Mouse (Mus musculus) CH12.LX (cell line): Measurements from ENCODE around the gene Rxfp4. TPM values are rescaled to one million over a fixed set of nuclear protein-coding genes. Genes with fewer than 3 reads are reported as not detected.

Experiments
- DNase-seq: peaks from one replicate; pipeline ENCODE4 v3.0.0-alpha.2; 2013; ENCODE audit errors: extremely low read depth
- H3K27ac ChIP-seq: 2 replicates; pipeline ENCODE4 v1.5.1; 2012; ENCODE audit warnings: low read depth, mild to moderate bottlenecking, control low read depth, moderate library complexity; ENCODE audit not compliant: insufficient read depth
- H3K27me3 ChIP-seq: replicated peaks from 2 replicates; pipeline ENCODE3; 2012; ENCODE audit warnings: inconsistent platforms
- H3K36me3 ChIP-seq, 2 experiments: replicated peaks in 1 of 2; 2 replicates each; pipeline versions ENCODE3 to v1.6.1; 2012; ENCODE audit warnings: inconsistent platforms in 1 of 2, low read length in 1 of 2, mild to moderate bottlenecking in 1 of 2, mixed read lengths in 1 of 2, moderate library complexity in 1 of 2; ENCODE audit not compliant: control insufficient read depth in 1 of 2, insufficient read depth in 1 of 2
- H3K4me1 ChIP-seq, 2 experiments: 2 replicates each; pipeline ENCODE4 v1.6.1; 2012; ENCODE audit warnings: inconsistent platforms in 1 of 2, moderate library complexity in 1 of 2; ENCODE audit not compliant: insufficient read depth in 2 of 2, control insufficient read depth in 1 of 2
- H3K4me2 ChIP-seq: 2 replicates; pipeline ENCODE4 v1.6.1; 2012; ENCODE audit warnings: low read depth, mild to moderate bottlenecking, control low read depth; ENCODE audit not compliant: poor library complexity, insufficient read depth, severe bottlenecking
- H3K4me3 ChIP-seq, 3 experiments: fragments of 150-350 bp in 1 of 3; sonication (generic) in 1 of 3; replicated peaks in 1 of 3; 2 replicates each; pipeline versions ENCODE3 to v1.5.1; 2011 to 2012; ENCODE audit warnings: low read depth in 2 of 3, low read length in 2 of 3, mild to moderate bottlenecking in 2 of 3, moderate library complexity in 2 of 3, control low read depth in 1 of 3, improper control_type of control experiment in 1 of 3, inconsistent platforms in 1 of 3, mixed read lengths in 1 of 3; ENCODE audit not compliant: poor library complexity in 1 of 3
- H3K79me2 ChIP-seq: replicated peaks from 2 replicates; pipeline ENCODE4 v1.6.1; 2012; ENCODE audit warnings: mild to moderate bottlenecking, moderate library complexity; ENCODE audit not compliant: control insufficient read depth, poor library complexity, insufficient read depth, severe bottlenecking; ENCODE audit errors: extremely low read depth
- H3K9ac ChIP-seq: 2 replicates; pipeline ENCODE4 v1.6.1; 2012; ENCODE audit warnings: low read depth, mild to moderate bottlenecking, control low read depth, moderate library complexity; ENCODE audit not compliant: insufficient read depth
- H3K9me3 ChIP-seq: replicated peaks from 2 replicates; pipeline ENCODE3; 2012; ENCODE audit warnings: low read length, inconsistent platforms, mixed read lengths
- CHD2 ChIP-seq: IDR thresholded peaks from 2 replicates; pipeline ENCODE4 v1.6.1; 2011; ENCODE audit warnings: low read length, improper control_type of control experiment
- CTCF ChIP-seq, 2 experiments: IDR thresholded peaks in 1 of 2; conservative IDR thresholded peaks in 1 of 2; 2 replicates each; pipeline ENCODE4 v1.5.1; 2011 to 2012; ENCODE audit warnings: low read depth in 2 of 2, low read length in 2 of 2, improper control_type of control experiment in 1 of 2, inconsistent platforms in 1 of 2, mild to moderate bottlenecking in 1 of 2, moderate library complexity in 1 of 2
- NRF1 ChIP-seq: IDR thresholded peaks from 2 replicates; pipeline ENCODE4 v1.6.1; 2014; ENCODE audit warnings: low read depth, mild to moderate bottlenecking, inconsistent platforms, low read length, improper control_type of control experiment, moderate library complexity
- PAX5 ChIP-seq: IDR thresholded peaks from 2 replicates; pipeline ENCODE4 v1.6.1; 2012; ENCODE audit warnings: low read length, inconsistent platforms, mixed read lengths
- POLR2A ChIP-seq: IDR thresholded peaks from 2 replicates; pipeline ENCODE4 v1.6.1; 2011; ENCODE audit warnings: low read depth, mild to moderate bottlenecking, improper control_type of control experiment, low read length
- POLR2AphosphoS2 ChIP-seq: IDR thresholded peaks from 2 replicates; pipeline ENCODE4 v1.6.1; 2011; ENCODE audit warnings: low read depth, low read length, improper control_type of control experiment
- dilution Hi-C: fragments of 300-500 bp; cut with MboI; formaldehyde crosslinking; loops from 2 replicates; pipeline ENCODE4 v1.14.3; 2020; ENCODE audit warnings: low sequenced_read_pairs; ENCODE audit not compliant: extremely low pct_unique_long_range_greater_than_20kb, extremely low pct_ligation_motif_present
- in situ Hi-C: fragments of 300-500 bp; cut with MboI; formaldehyde crosslinking; loops from 3 replicates; pipeline ENCODE4 v1.14.3; 2019; ENCODE audit warnings: low sequenced_read_pairs, low pct_ligation_motif_present, low pct_unique_long_range_greater_than_20kb, mixed read lengths
- polyA plus RNA-seq: library from polyadenylated mRNA; unstranded; fragments of >175 nt; gene quantifications from 2 replicates; pipeline ENCODE4 v1.2.1, GENCODE M21; 2012; ENCODE audit warnings: low read depth; ENCODE audit not compliant: insufficient read length
- total RNA-seq, 2 experiments: library from RNA; depleted of rRNA; stranded (reverse); fragments of 300-350 nt in 1 of 2; fragments of >200 nt in 1 of 2; gene quantifications; 2 replicates each; pipeline ENCODE4 v1.2.3; 2012 to 2014

Gene Rxfp4
- total and polyA plus RNA-seq, 3 experiments = not detected

- Histone ChIP-seq H3K4me2 (no peak overlapping the region), H3K36me3 (peaks cover 77 to 93% of the 10 kb centered on the region in 2 experiments), H3K9me3 (no peaks in the 10 kb centered on the region), H3K27me3 (no peaks in the 10 kb centered on the region), H3K4me1 (no peaks in the 10 kb centered on the region), H3K4me3 (no peak overlapping the region), H3K9ac (no peak overlapping the region), H3K79me2 (peaks cover 28% of the 10 kb centered on the region), H3K27ac (no peak overlapping the region)
- in situ Hi-C loops (loop anchor here (25.0 kb wide), 1 partner anchor 167 kb away; no protein-coding TSS in a partner anchor), dilution Hi-C loops (no loop called here)
- DNase-seq = no peak
- TF ChIP-seq POLR2AphosphoS2 (0 out of 2 replicates have a peak, but pooled peaks have one; percentile 35), CTCF (conservative IDR thresholded peaks at IDR 0.05 in 1 of 2, IDR thresholded peaks at IDR 0.05 in 1 of 2; ENCODE audit: low read depth in 2 of 2, low read length in 2 of 2) (peak in 1 of 2 experiments; percentile 24; a peak in 1 of 4 replicates), CHD2 (no peak)
Observed at GRCm38 (mm10) chr3:88695545-88695944, 42.6 kb upstream of the Rxfp4 start.

DNA sequence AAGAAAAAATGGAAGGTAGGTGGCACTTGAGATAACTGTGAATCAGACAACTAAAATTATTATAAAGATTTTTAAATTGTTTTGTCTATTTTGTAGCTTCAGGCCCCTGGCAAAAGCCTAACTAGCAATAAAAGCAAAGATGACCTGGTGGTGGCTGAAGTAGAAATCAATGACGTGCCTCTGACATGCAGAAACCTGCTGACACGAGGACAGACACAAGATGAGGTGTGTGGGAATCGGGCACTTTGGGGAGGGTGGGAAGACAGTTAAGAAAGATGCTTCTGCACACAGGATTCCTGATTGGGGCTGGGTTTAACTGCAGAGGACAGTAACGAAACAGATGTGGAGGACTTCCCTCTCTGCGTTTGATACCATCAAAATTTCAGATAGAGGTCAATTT lies 36.1 kb upstream of the Rxfp4 start:
- in situ Hi-C loops (loop anchor here (5.0 to 25.0 kb wide), 3 partner anchors 38 to 173 kb away; no protein-coding TSS in a partner anchor), dilution Hi-C loops (no loop called here)
- H3K4me3 ChIP-seq = no peak overlapping the region
- peaks cover 60% of the 10 kb centered on the region for H3K79me2 ChIP-seq
- H3K27me3 ChIP-seq = no peaks in the 10 kb centered on the region
- DNase-seq = no peak
- no peak overlapping the region for H3K9ac ChIP-seq
- peaks cover 0 to 17% of the 10 kb centered on the region in 2 experiments; a peak in 2 of 4 replicates for H3K4me1 ChIP-seq
- no peak overlapping the region for H3K4me2 ChIP-seq
- no peak for TF ChIP-seq POLR2A
- no peaks in the 10 kb centered on the region for H3K9me3 ChIP-seq
- peaks cover 43 to 61% of the 10 kb centered on the region in 2 experiments for H3K36me3 ChIP-seq
- H3K27ac ChIP-seq = no peak overlapping the region

DNA sequence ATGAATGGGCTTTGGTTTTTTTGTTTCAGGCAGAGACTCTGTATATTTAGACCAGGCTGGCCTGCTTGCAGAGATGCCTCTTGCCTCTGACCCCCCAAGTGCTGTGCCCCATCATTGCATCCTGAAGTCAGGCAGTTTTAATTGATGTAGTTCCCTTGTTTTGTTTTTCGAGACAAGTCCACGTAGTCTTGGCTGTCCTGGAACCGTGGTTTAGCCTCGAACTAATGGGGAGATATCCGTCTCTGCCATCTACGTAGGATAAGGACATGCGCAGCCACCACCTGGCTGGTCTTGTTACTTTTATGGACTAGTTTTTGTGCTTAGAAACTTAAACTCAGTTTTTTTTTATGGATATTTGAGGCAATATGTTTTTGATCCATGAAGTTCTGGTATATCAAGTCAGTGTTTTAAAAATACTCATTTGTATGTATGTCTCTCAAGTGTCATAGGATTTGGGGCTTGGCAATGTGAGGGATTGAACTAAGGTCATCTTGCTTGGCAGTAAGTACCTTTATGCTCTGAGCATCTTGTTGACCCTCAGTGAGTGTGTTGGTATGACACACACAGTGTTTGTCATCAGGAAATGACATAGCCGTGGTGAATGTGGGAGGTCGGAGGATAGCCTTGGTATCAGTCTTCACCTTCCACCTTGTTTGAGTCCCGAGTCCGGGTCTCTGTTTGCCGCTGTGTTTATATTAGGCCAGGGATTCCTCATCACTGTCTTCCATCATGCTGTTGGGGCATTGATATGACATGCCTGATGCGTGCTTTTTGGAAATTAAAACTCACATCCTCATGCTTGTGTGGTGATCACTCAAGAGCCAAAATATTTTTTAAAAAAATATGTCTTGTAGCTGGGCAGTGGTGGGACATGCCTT lies 34.0 kb upstream of the Rxfp4 start:
- in situ Hi-C loops = loop anchor here (5.0 to 25.0 kb wide), 3 partner anchors 40 to 175 kb away; no protein-coding TSS in a partner anchor

More for the DNA sequence above, 34.0 kb upstream of the Rxfp4 start:
- Histone ChIP-seq H3K4me3 (peak overlapping the region; percentile 77 to 97 (median 92)), H3K36me3 (peaks cover 25 to 41% of the 10 kb centered on the region in 2 experiments), H3K27me3 (no peaks in the 10 kb centered on the region), H3K4me1 (peaks cover 0 to 17% of the 10 kb centered on the region in 2 experiments; a peak in 2 of 4 replicates), H3K9me3 (no peaks in the 10 kb centered on the region), H3K27ac (no peak overlapping the region), H3K9ac (peak overlapping the region; percentile 74), H3K79me2 (peaks cover 52% of the 10 kb centered on the region), H3K4me2 (peak overlapping the region; percentile 61)
- dilution Hi-C loops = no loop called here
- TF ChIP-seq PAX5 = no peak
- TF ChIP-seq NRF1 = peak; percentile 66
- no peak for TF ChIP-seq POLR2AphosphoS2
- TF ChIP-seq, all 38 proteins: peak for 1
- DNase-seq = no peak
